Mouse (Mus musculus): ENCODE data around the gene Glis2.
"Not testable (repeated sequence)": the region's sequence is repeated elsewhere in the genome, so short reads cannot be mapped to it uniquely, and the experiment has no call there.

The Glis2 gene

GRCm38 (mm10) chr16:4593971-4594813, at the start of gene Glis2:
Glis2 (plus strand) TSS chr16:4594713.
- peak; percentile 53 for DNase-seq

- no peak for DNase-seq
Observed at GRCm38 (mm10) chr16:4544845-4545244, 49.7 kb upstream of the Glis2 start.

GRCm38 (mm10) chr16:4546838-4547237, 47.7 kb upstream of the Glis2 start:
- DNase-seq, result no peak

- no peak for DNase-seq
Observed at GRCm38 (mm10) chr16:4547611-4548010, 46.9 kb upstream of the Glis2 start.

GRCm38 (mm10) chr16:4548953-4549688, 45.4 kb upstream of the Glis2 start:
- no peak for DNase-seq

GRCm38 (mm10) chr16:4551056-4551455, 43.5 kb upstream of the Glis2 start:
- DNase-seq, result peak; percentile 51

- DNase-seq, result no peak
Observed at GRCm38 (mm10) chr16:4551885-4552284, 42.6 kb upstream of the Glis2 start.

GRCm38 (mm10) chr16:4552829-4553550, 41.5 kb upstream of the Glis2 start:
- DNase-seq, result no peak

- DNase-seq, result no peak
Observed at GRCm38 (mm10) chr16:4555555-4555954, 39.0 kb upstream of the Glis2 start.

- DNase-seq, result no peak
Observed at GRCm38 (mm10) chr16:4557085-4557484, 37.4 kb upstream of the Glis2 start.

GRCm38 (mm10) chr16:4557949-4558348, 36.6 kb upstream of the Glis2 start:
- peak; percentile 48 for DNase-seq

- DNase-seq, result peak; percentile 92
Observed at GRCm38 (mm10) chr16:4558384-4558979, 36.0 kb upstream of the Glis2 start.

GRCm38 (mm10) chr16:4558980-4559631, 35.4 kb upstream of the Glis2 start:
- peak; percentile 77 for DNase-seq

- DNase-seq, result peak; percentile 81
Observed at GRCm38 (mm10) chr16:4559715-4560144, 34.8 kb upstream of the Glis2 start, which contains the start of gene Tfap4. Tfap4 (minus strand) TSS chr16:4559854.

GRCm38 (mm10) chr16:4560145-4560952, 34.2 kb upstream of the Glis2 start:
- peak; percentile 40 for DNase-seq

- DNase-seq, result peak; percentile 59
Observed at GRCm38 (mm10) chr16:4567912-4568311, 26.6 kb upstream of the Glis2 start.

- DNase-seq, result no peak
Observed at GRCm38 (mm10) chr16:4570737-4571136, 23.8 kb upstream of the Glis2 start.

GRCm38 (mm10) chr16:4576038-4576437, 18.5 kb upstream of the Glis2 start:
- no peak for DNase-seq

GRCm38 (mm10) chr16:4576873-4577272, 17.6 kb upstream of the Glis2 start:
- DNase-seq, result no peak

- DNase-seq, result no peak
Observed at GRCm38 (mm10) chr16:4578630-4579029, 15.9 kb upstream of the Glis2 start.

GRCm38 (mm10) chr16:4581179-4581578, 13.3 kb upstream of the Glis2 start:
- not testable (repeated sequence) for DNase-seq
